Mouse (Mus musculus) heart, postnatal 25 days (tissue): Measurements from ENCODE around the gene Gapdh. TPM values are rescaled to one million over a fixed set of nuclear protein-coding genes. Genes with fewer than 3 reads are reported as not detected.

Experiments
- DNase-seq: peaks from one replicate; pipeline ENCODE4 v3.0.0; 2022; ENCODE audit warnings: low spot score
- intact Hi-C: fragments of 180-260 bp; cut with DNase I; formaldehyde crosslinking; loops from one replicate; pipeline ENCODE4 v1.15.1; 2025
- total RNA-seq, 2 experiments: library from RNA; stranded (reverse); gene quantifications; 2 replicates each; pipeline ENCODE4 v1.2.3; 2021

The Gapdh gene
- 1,000 to 10,000 TPM; 4,843 to 4,911 TPM for total RNA-seq

GRCm38 (mm10) chr6:125166051-125166751 lies at the start of gene Gapdh:
Gene Gapdh (minus strand): TSS chr6:125166467.
- intact Hi-C loops: no loop called here
- peak; percentile 88 for DNase-seq

- intact Hi-C loops: loop anchor here (2.0 to 5.0 kb wide), 2 partner anchors 23 to 152 kb away; no protein-coding TSS in a partner anchor
- DNase-seq: peak; percentile 92
Measured at GRCm38 (mm10) chr6:125215148-125215954, 49.1 kb upstream of the Gapdh start, which contains the start of gene Vamp1. Gene Vamp1 (plus strand): TSS chr6:125215551.

GRCm38 (mm10) chr6:125213715-125214114 lies 47.4 kb upstream of the Gapdh start:
- intact Hi-C loops: loop anchor here (2.0 to 5.0 kb wide), 2 partner anchors 21 to 51 kb away; no protein-coding TSS in a partner anchor

DNA sequence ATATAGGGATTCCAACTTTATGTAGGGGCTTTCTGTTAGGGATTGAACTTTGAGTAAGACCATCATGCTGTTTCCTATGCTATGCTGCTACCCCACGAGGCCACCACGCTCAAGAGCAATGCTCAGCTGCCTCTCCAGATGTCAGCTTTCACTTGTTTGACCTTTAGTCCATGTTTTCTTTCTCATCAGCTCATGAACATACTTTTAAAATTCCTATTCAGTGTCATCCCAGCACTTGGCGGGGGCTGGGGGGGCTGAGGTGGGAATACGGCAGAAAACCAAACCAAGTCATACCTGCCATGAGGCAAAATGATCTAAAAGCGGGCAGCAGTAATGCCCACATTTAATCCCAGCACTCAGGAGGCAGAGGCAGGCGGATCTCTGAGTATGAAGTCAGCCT lies 46.9 kb upstream of the Gapdh start:
- no peak for DNase-seq
- intact Hi-C loops: loop anchor here (5.0 kb wide), 1 partner anchor 51 kb away; no protein-coding TSS in a partner anchor

More at GRCm38 (mm10) chr6:125213715-125214114, 47.4 kb upstream of the Gapdh start:
- DNase-seq: no peak

- intact Hi-C loops: loop anchor here (5.0 kb wide), 1 partner anchor 50 kb away; no protein-coding TSS in a partner anchor
- no peak for DNase-seq
Measured at GRCm38 (mm10) chr6:125212621-125213020, 46.4 kb upstream of the Gapdh start.

DNA sequence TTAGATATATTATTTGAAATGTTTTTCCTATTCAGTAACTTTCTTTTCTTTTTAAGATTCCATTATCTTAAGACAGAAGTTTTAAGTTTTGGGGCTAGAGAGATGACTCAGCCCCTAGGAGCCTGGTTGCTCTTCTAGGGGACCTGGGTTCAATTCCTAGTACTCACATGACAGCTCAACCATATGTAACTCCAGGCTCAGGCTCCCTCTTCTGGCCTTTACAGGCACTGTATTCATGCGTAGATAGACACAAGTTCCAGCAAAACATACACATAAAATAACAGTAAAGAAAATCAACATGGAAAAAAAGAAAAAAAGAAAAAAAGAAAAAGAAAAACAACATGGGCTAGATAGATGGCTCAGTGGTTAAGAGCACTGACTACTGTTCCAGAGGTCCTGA lies 44.2 kb upstream of the Gapdh start:
- no peak for DNase-seq
- intact Hi-C loops: loop anchor here (5.0 kb wide), 1 partner anchor 48 kb away; no protein-coding TSS in a partner anchor

- intact Hi-C loops: no loop called here
- no peak for DNase-seq
Measured at GRCm38 (mm10) chr6:125197166-125197565, 30.9 kb upstream of the Gapdh start.

GRCm38 (mm10) chr6:125196301-125196700 lies 30.0 kb upstream of the Gapdh start:
- no peak for DNase-seq
- intact Hi-C loops: no loop called here

DNA sequence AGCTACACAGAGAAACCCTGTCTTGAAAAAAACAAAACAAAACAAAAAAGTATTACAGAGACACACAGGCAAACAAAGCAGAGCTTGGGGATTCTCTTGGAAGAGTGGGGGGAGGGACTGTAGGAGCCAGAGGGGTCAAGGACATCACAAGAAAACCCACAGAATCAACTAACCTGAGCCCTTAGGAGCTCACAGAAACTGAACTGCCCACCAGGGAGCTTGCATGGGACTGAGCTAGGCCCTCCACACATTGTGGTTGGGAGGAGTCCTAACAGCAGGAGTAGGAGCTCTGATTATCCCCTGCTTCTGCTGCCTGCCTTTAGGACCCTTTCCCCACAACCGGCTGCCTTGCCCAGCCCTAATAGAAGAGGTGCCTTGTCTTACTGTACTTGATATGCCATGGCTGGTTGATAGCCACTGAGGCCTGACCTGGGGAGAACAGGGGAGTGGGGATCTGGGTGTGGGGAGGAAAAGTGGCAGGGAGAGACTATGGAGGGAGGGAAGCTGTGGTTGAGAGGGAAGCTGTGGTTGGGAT lies 29.3 kb upstream of the Gapdh start:
- no peak for DNase-seq
- intact Hi-C loops: no loop called here

DNA sequence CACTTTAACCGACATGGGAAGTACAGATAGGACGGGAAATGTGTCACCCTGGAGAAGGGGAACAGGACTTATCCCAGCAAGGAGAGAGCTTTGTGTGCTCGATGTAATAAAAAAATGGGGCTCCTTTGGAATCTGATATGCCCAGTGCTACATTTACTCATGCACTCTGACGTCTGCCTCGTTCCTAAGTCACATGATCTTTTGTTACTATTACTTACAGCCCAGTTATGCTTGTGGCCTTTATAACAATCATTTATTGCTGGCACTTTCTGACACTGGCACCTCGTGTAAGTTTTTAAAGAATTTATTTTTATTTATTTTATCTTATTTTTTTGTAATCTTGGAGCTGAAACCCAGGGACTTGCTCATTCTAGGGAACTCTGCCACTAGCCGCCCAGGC lies 27.1 kb upstream of the Gapdh start:
- DNase-seq: no peak
- intact Hi-C loops: loop anchor here (2.0 kb wide), 1 partner anchor 21 kb away; the partner anchor contains the start of gene Vamp1

DNA sequence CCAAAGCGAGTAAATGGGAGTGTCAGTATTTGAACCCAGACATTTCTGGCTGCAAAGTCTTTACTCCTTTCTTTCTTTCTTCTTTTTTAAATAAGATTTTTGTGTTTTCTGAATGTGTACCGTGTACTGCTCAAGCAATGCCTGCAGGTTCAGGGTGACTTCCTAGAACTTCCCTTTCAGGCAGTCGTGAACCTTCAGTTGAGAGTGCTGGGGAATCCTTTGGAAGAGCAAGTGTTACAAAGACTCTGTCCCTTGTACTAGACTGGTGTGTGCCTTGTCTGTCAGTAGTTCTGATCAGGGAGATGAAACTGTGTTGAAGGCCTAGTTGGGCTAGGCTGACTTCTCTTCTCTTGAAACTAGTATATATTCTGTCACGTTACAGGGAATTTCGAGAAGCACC lies 26.6 kb upstream of the Gapdh start:
- intact Hi-C loops: loop anchor here (2.0 kb wide), 1 partner anchor 22 kb away; the partner anchor contains the start of gene Vamp1
- no peak for DNase-seq

DNA sequence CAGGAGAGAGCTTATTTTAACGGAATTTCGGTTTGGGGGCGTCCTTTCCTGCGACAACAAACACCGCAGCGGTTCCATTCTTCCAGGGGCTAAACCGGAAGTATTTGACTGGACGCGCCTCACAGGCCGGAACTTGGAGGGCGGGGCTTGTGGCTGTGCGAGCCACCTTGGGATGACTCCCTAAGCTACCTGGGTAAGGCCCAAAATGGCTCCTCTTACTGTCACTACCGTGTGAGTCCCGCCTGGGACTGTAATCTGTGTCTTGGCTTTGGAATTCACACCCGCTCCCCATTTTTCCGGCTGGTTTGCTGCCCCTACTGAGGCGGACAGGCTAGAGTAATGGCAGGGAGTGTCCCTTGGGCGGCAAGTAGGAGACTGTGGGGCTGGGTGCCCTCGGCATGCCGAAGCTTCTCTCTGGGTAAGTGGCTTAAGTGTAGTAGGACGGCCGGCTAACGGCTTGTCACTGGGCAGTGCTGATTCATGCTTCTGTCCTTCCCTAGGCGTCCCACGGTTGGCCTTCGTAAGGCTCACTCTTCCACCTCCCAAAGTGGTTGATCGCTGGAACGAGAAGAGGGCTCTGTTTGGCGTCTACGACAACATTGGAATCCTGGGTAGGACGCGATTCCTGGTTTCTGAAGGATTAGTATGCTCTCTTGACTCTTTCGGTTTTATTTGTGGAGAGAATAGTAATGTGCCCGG lies 25.9 kb upstream of the Gapdh start:
- intact Hi-C loops: loop anchor here (2.0 kb wide), 1 partner anchor 23 kb away; the partner anchor contains the start of gene Vamp1

DNA sequence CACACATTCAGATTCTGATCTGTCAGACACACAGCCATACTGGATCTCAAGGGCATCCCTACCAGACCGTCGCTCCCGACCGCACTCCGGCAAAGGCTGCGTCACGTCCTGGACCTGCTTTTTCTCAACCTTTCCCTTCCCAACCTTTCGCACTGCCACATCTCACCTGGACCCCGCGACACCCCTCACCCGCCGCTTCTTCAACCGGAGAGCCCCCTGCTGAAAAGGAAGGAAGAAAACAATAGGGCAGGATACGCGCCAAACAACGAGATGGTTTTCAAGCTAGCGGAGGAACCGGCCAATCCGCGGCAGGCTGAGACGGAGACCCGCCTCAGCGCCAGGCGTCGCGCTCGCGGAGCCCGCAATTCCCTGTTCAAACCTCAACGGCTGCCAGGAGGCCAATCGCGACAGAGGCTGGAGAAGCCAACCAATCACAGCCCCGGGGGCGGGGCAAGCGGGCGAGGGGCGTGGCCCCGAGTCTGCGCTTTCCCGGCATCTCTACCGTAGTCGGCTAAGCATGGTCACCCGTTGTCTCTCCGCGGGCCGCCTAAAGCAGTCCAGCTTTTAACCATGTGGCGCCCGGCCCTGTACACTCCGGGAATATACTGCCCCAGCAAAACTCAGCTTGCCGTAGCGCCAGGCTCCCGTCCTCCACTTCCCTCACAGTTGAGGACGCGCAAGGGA lies 25.2 kb upstream of the Gapdh start, which contains the start of the genes Ncapd2 and Mrpl51:
Gene Ncapd2 (minus strand): TSS at position 370 of the 684 bp plus-strand sequence.
Gene Mrpl51 (plus strand): TSS at position 470 of the 684 bp plus-strand sequence.
- intact Hi-C loops: loop anchor here (2.0 kb wide), 2 partner anchors 23 to 27 kb away; partner anchors contain the start of gene Vamp1
- DNase-seq: peak; percentile 93

More for the DNA sequence above, 25.9 kb upstream of the Gapdh start:
- peak; percentile 79 for DNase-seq

DNA sequence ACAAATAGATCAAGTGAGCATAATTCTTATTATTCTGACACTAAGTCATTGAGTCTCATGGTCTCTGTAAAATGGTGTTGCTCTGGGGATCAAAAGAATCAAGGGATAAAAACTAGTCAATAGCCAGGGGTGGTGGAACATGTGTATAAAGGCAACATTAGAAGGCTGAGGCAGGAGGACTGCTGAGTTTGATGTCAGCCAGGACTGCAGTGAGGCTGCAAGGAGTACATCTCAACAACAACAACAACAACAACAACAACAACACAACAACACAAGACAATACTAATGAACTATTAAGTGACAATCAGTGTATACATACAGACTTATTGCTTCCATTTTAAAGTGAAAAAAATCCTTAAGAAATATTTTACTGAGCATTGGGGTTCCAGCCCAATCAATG lies 24.5 kb upstream of the Gapdh start:
- DNase-seq: no peak
- intact Hi-C loops: loop anchor here (2.0 kb wide), 1 partner anchor 26 kb away; no protein-coding TSS in a partner anchor

GRCm38 (mm10) chr6:125186203-125186602 lies 19.9 kb upstream of the Gapdh start:
- DNase-seq: no peak
- intact Hi-C loops: no loop called here

DNA sequence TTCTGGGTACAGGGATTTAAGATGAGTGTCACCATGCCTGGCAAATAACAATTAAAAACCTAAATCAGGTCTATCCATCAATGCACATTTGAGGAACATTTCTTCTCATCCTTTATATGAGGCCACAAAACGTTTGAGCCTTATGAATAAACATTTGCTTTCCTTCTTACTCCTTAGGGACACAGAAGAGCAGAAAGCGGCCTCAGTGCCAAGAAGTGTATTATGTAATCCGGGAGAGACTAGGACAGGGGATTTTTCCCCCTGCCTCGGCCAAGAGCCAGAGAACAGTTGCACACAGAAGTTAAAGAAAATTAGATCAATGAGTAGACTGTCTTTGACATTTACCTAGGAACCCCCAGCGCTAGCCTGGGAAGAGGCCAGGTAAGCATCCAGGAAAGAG lies 15.9 kb upstream of the Gapdh start:
- intact Hi-C loops: no loop called here
- no peak for DNase-seq

DNA sequence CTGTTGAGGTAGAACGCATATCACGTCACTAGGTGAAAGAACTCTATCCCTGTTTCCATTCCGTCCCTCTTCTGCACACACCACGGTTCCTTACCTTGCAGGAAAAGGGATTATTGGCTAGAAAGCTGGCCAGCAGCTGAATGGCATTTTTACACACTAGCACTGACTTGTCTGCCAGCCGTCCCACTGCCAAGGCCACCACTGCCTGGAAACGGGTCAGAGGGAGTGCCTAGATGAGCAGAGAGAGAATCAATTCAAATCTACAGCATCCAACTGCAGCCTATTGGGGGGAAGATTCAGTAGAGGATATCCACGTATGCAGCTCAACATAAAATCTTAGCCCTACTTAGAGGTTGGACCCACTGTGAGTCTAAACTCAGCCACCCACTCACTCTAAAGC lies 13.3 kb upstream of the Gapdh start:
- no peak for DNase-seq
- intact Hi-C loops: no loop called here

GRCm38 (mm10) chr6:125175469-125175868 lies 9.2 kb upstream of the Gapdh start:
- DNase-seq: no peak
- intact Hi-C loops: no loop called here

DNA sequence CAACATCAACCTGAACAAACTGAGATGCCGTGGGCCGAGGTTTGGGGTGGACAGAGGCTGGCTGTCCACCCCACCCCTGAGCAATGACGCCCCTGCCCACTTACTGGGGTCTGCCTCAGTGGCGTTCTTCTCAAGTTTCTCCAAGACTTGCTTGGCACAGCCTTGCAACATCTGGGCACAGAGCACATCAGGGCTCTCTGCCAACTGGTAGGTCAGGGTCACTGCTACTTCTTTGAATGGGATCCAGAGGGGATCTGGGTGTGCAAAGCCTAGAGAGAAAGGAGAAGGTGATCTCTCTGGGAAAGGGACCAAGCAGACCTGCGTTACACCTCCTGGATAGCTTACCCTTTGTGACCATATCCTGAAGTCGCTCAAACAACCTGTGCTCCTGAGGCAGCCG lies 7.0 kb upstream of the Gapdh start:
- intact Hi-C loops: no loop called here
- no peak for DNase-seq
